Mouse (Mus musculus): ENCODE results near the gene Tnfsf12.
A peak's percentile ranks its signal among the peaks of the same experiment; 100 is the strongest.
"Not testable (repeated sequence)": the region's sequence is repeated elsewhere in the genome, so short reads cannot be mapped to it uniquely, and the experiment has no call there.

Gene Tnfsf12

GRCm38 (mm10) chr11:69695361-69696181, at the start of gene Tnfsf12, which contains the start of gene Tnfsfm13:
Gene Tnfsf12 (minus strand): TSS chr11:69695849.
Gene Tnfsfm13 (minus strand): TSS chr11:69696098.
- no peak for DNase-seq (ENCODE audit: low read depth)

- not testable (repeated sequence) for DNase-seq (ENCODE audit: low read depth)
These were observed 35.8 kb upstream of the Tnfsf12 start for GRCm38 (mm10) chr11:69731408-69731807.

- no peak for DNase-seq (ENCODE audit: low read depth)
These were observed 33.4 kb upstream of the Tnfsf12 start for GRCm38 (mm10) chr11:69729063-69729462.

- DNase-seq (ENCODE audit: low read depth), result no peak
These were observed 30.3 kb upstream of the Tnfsf12 start for GRCm38 (mm10) chr11:69725951-69726350.

GRCm38 (mm10) chr11:69723074-69723473, 27.4 kb upstream of the Tnfsf12 start:
- no peak for DNase-seq (ENCODE audit: low read depth)

GRCm38 (mm10) chr11:69720852-69721251, 25.2 kb upstream of the Tnfsf12 start:
- no peak for DNase-seq (ENCODE audit: low read depth)

GRCm38 (mm10) chr11:69719423-69719822, 23.8 kb upstream of the Tnfsf12 start:
- no peak for DNase-seq (ENCODE audit: low read depth)

- DNase-seq (ENCODE audit: low read depth), result no peak
These were observed 23.0 kb upstream of the Tnfsf12 start for GRCm38 (mm10) chr11:69718661-69719060.

GRCm38 (mm10) chr11:69716953-69717352, 21.3 kb upstream of the Tnfsf12 start:
- DNase-seq (ENCODE audit: low read depth), result no peak

GRCm38 (mm10) chr11:69715929-69716328, 20.3 kb upstream of the Tnfsf12 start:
- DNase-seq (ENCODE audit: low read depth), result no peak

- DNase-seq (ENCODE audit: low read depth), result no peak
These were observed 19.8 kb upstream of the Tnfsf12 start for GRCm38 (mm10) chr11:69715482-69715881.

GRCm38 (mm10) chr11:69714636-69715329, 19.1 kb upstream of the Tnfsf12 start:
- DNase-seq (ENCODE audit: low read depth), result no peak

GRCm38 (mm10) chr11:69712954-69713672, 17.5 kb upstream of the Tnfsf12 start:
- no peak for DNase-seq (ENCODE audit: low read depth)

GRCm38 (mm10) chr11:69711082-69711481, 15.4 kb upstream of the Tnfsf12 start:
- DNase-seq (ENCODE audit: low read depth), result no peak

GRCm38 (mm10) chr11:69710470-69710869, 14.8 kb upstream of the Tnfsf12 start:
- DNase-seq (ENCODE audit: low read depth), result no peak

GRCm38 (mm10) chr11:69709554-69710446, 14.2 kb upstream of the Tnfsf12 start:
- no peak for DNase-seq (ENCODE audit: low read depth)

GRCm38 (mm10) chr11:69708614-69709265, 13.1 kb upstream of the Tnfsf12 start:
- no peak for DNase-seq (ENCODE audit: low read depth)

- DNase-seq (ENCODE audit: low read depth), result no peak
These were observed 12.3 kb upstream of the Tnfsf12 start for GRCm38 (mm10) chr11:69707873-69708381.

GRCm38 (mm10) chr11:69707480-69707847, 11.8 kb upstream of the Tnfsf12 start:
- no peak for DNase-seq (ENCODE audit: low read depth)

- peak; percentile 96 for DNase-seq (ENCODE audit: low read depth)
These were observed 11.3 kb upstream of the Tnfsf12 start for GRCm38 (mm10) chr11:69706775-69707479.
